ENCODE assay signal across 18 mouse cellular contexts in the genomic region with DNA sequence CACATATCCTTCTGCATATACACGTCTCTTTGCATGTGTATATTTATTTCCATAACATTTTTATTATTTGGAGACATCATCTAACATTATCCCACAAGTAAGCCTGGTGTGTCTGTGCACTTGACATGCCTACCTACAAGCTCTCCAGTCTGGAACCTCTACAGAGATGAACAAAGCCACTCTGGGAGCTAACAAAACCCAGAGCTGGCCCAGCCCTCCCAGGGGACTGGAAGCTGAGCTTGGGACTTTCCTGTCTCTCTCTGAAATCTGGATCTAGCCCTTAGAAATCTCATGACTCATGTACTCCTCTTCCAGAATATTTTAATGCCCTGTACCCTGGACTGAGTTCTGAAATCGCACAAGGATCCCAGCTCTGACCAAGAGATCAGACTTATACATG.
"Had no signal": no experiment of that assay in that cellular context is flagged by ENCODE, and none has a peak within 500 bp of the region (broad histone marks: within the 10 kb centered on the region; RNA-seq: fewer than 3 reads in every experiment).

No protein-coding gene starts in this region.

- H3K4me2 ChIP-seq: liver, embryonic 15.5 days; lung, embryonic 15.5 days; midbrain, embryonic 12.5 days; neural tube, embryonic 12.5 days; stomach, embryonic 15.5 days had no signal

- H3K4me3 ChIP-seq: liver, embryonic 15.5 days; lung, embryonic 15.5 days; megakaryocyte, embryonic 14.5 days; midbrain, embryonic 12.5 days; neural tube, embryonic 12.5 days; stomach, embryonic 15.5 days had no signal

- H3K9me3 ChIP-seq: liver, embryonic 15.5 days; lung, embryonic 15.5 days; midbrain, embryonic 12.5 days; neural tube, embryonic 12.5 days; stomach, embryonic 15.5 days had no signal

- DNase-seq: liver, postnatal 0 days; lung, adult 2 months; lung, postnatal 14 days; lung, postnatal 36 days; midbrain, embryonic 14.5 days; right cerebral cortex, postnatal 14 days; thymus, adult 2 months; thymus, postnatal 25 days; thymus, postnatal 4 days had no signal

- ATAC-seq: liver, postnatal 0 days; lung, postnatal 0 days had no signal

- H3K36me3 ChIP-seq: liver, embryonic 15.5 days; lung, embryonic 15.5 days; midbrain, embryonic 12.5 days; neural tube, embryonic 12.5 days; stomach, embryonic 15.5 days had no signal

- H3K9ac ChIP-seq: liver, embryonic 15.5 days; liver, postnatal 0 days; lung, embryonic 15.5 days; midbrain, embryonic 12.5 days; neural tube, embryonic 12.5 days; stomach, embryonic 15.5 days had no signal

- H3K27ac ChIP-seq: liver, embryonic 15.5 days; lung, embryonic 15.5 days; macrophage; midbrain, embryonic 12.5 days; neural tube, embryonic 12.5 days; stomach, embryonic 15.5 days; stomach, postnatal 0 days had no signal

- H3K4me1 ChIP-seq: liver, embryonic 15.5 days; lung, embryonic 15.5 days; megakaryocyte, embryonic 14.5 days; stomach, embryonic 15.5 days had no signal

- H3K27me3 ChIP-seq: liver, embryonic 15.5 days; lung, embryonic 15.5 days; megakaryocyte, embryonic 14.5 days; midbrain, embryonic 12.5 days; neural tube, embryonic 12.5 days; stomach, embryonic 15.5 days had no signal
